Mouse (Mus musculus): ENCODE measurements at regions not wholly inside any gene's neighbourhood (a gene's known extent, or its start where the extent isn't known, plus 50 kb on each side); places are given as distances from the start of the nearest gene placed in this dataset.

DNA sequence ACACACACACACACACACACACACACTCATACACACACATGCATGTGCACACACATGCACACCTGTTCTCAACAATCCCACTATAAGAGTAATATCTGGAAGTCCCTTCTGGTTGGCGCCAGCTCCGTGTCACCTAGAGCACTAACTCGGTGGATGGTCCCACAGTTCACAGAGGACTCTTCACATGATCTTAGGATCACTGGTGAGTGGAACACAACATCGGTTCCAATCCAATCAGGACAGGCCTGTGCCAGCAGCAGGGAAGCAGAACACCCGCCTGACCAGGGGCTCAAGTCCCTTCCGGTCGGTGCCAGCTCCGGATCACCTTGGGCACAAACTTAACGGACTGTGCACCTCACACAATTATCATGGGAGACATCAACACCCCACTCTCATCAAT is 651.7 kb downstream of the Zfp706 start:
- TF ChIP-seq POLR2A (IDR thresholded peaks at IDR 0.05; ENCODE audit: low read depth, low read length) (no peak), CTCF (conservative IDR thresholded peaks at IDR 0.05; ENCODE audit: insufficient read depth, insufficient read length, low read depth, low read length) (no peak)

Measured in kidney, adult 2 months (tissue).